Mouse (Mus musculus): ENCODE measurements around the gene Fhl3. TPM values are rescaled to one million over a fixed set of nuclear protein-coding genes. Genes with fewer than 3 reads are reported as not detected.

Fhl3 gene
- polyA plus RNA-seq, 1 experiment from 2014 or later, result 3.9 TPM

MicroRNAs encoded within 50 kb of the gene (microRNA counts, 519-probe panel; counts per million panel counts)
- microRNA mmu-miR-697 (not detected), microRNA mmu-miR-698 (not detected)

Small RNA genes within 50 kb of the gene (microRNA-seq; reads per million reads assigned to microRNA genes)
- gene Gm24721 (not detected), gene Mir697 (not detected), gene Mir698 (not detected)

Other genes with a start within 250 kb of the Fhl3 start
- 0.16 TPM in 1 of 2 replicates, not detected in the other for gene 3100002H09Rik, start 89.9 kb upstream of the Fhl3 start, polyA plus RNA-seq (2014; fragmentation: Nextera tagmentation; extraction: Ambion mirVana)
- gene Pou3f1, start 43.9 kb upstream of the Fhl3 start, polyA plus RNA-seq (2014; fragmentation: Nextera tagmentation; extraction: Ambion mirVana), result 19.2 and 20.5 TPM in 2 replicates
- 66.2 and 75.4 TPM in 2 replicates for gene Utp11, start 7.1 kb upstream of the Fhl3 start, polyA plus RNA-seq (2014; fragmentation: Nextera tagmentation; extraction: Ambion mirVana)
- gene Sf3a3, start 14.1 kb downstream of the Fhl3 start, polyA plus RNA-seq (2014; fragmentation: Nextera tagmentation; extraction: Ambion mirVana), result 221 and 236 TPM in 2 replicates
- gene Inpp5b, start 41.1 kb downstream of the Fhl3 start, polyA plus RNA-seq (2014; fragmentation: Nextera tagmentation; extraction: Ambion mirVana), result 24.6 and 28.2 TPM in 2 replicates
- 12.9 and 16.7 TPM in 2 replicates for gene Mtf1, start 101.4 kb downstream of the Fhl3 start, polyA plus RNA-seq (2014; fragmentation: Nextera tagmentation; extraction: Ambion mirVana)
- gene Yrdc, start 150.0 kb downstream of the Fhl3 start, polyA plus RNA-seq (2014; fragmentation: Nextera tagmentation; extraction: Ambion mirVana), result 43.0 and 47.9 TPM in 2 replicates
- gene 1110065P20Rik, start 150.5 kb downstream of the Fhl3 start, polyA plus RNA-seq (2014; fragmentation: Nextera tagmentation; extraction: Ambion mirVana), result 52.7 and 60.0 TPM in 2 replicates
- gene Maneal, start 161.5 kb downstream of the Fhl3 start, polyA plus RNA-seq (2014; fragmentation: Nextera tagmentation; extraction: Ambion mirVana), result 10.2 and 11.5 TPM in 2 replicates
- 4.6 and 4.7 TPM in 2 replicates for gene Epha10, start 180.2 kb downstream of the Fhl3 start, polyA plus RNA-seq (2014; fragmentation: Nextera tagmentation; extraction: Ambion mirVana)
- 3.8 and 4.3 TPM in 2 replicates for gene 9930104L06Rik, start 236.3 kb downstream of the Fhl3 start, polyA plus RNA-seq (2014; fragmentation: Nextera tagmentation; extraction: Ambion mirVana)
- 244 and 248 TPM in 2 replicates for gene Cdca8, start 238.6 kb downstream of the Fhl3 start, polyA plus RNA-seq (2014; fragmentation: Nextera tagmentation; extraction: Ambion mirVana)

Measured in midbrain, embryonic 11.5 days (tissue).